Mouse (Mus musculus) spleen, adult 2 months (tissue): ENCODE results near the gene Cdh15.

Experiments
- CTCF ChIP-seq: fragments of 200-500 bp; IDR thresholded peaks from 2 replicates; pipeline ENCODE4 v1.5.1; 2011; ENCODE audit warnings: mild to moderate bottlenecking, inconsistent platforms; ENCODE audit not compliant: insufficient read depth, insufficient read length, insufficient replicate concordance; ENCODE audit errors: extremely low read depth
- POLR2A ChIP-seq: fragments of 200-500 bp; IDR thresholded peaks from 2 replicates; pipeline ENCODE4 v1.6.1; 2011; ENCODE audit warnings: low read depth, low read length, inconsistent platforms

DNA sequence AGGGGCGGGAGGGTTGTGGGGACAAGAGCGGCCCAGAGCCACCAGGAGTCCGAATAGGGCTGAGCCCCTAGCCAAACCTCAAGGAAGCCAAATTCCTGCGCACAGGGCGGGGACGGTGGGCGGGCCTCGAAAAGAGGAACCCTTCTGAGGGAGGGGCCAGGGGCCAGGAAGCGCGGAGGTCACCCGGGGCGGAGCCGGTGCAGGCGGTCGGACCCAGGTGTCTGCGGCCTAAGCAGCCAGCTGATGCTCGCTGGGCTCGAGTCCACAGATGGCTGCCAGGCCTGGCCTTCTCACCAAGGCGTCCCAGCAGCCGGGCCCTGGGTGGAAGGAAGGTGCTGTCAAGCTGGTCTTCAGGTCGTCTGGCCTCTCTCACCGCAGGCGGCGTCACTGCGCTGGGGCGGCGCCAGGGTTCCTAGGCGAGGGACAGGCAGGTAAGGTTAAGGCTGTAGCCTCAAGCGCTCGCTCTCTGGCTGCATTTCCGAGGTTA is 22.7 kb downstream of the Cdh15 start:
- no peak for TF ChIP-seq CTCF
- peak; percentile 45; the same call in 1 of the 2 replicates for TF ChIP-seq POLR2A
